Mouse (Mus musculus): ENCODE measurements at regions not wholly inside any gene's neighbourhood (a gene's known extent, or its start where the extent isn't known, plus 50 kb on each side); places are given as distances from the start of the nearest gene placed in this dataset.
A peak's percentile ranks its signal among the peaks of the same experiment; 100 is the strongest.

- TF ChIP-seq CTCF (IDR thresholded peaks at IDR 0.05; ENCODE audit: control insufficient read depth, insufficient read depth, insufficient replicate concordance, low read depth, low read length) (no peak), POLR2A (IDR thresholded peaks at IDR 0.05; ENCODE audit: control insufficient read depth, low read depth, low read length) (no peak)
- Histone ChIP-seq H3K4me1 (ENCODE audit: control insufficient read depth, insufficient read depth, low read length) (peaks cover 10% of the 10 kb centered on the region), H3K27me3 (ENCODE audit: control insufficient read depth, insufficient read depth, low read length) (no peaks in the 10 kb centered on the region)
Observed at GRCm38 (mm10) chr5:119971286-119971685, 138.8 kb downstream of the Tbx5 start.

GRCm38 (mm10) chr5:119972802-119973437, 140.5 kb downstream of the Tbx5 start:
- TF ChIP-seq POLR2A (IDR thresholded peaks at IDR 0.05; ENCODE audit: control insufficient read depth, low read depth, low read length) (no peak; the same call in 1 of the 2 replicates), CTCF (IDR thresholded peaks at IDR 0.05; ENCODE audit: control insufficient read depth, insufficient read depth, insufficient replicate concordance, low read depth, low read length) (no peak)
- Histone ChIP-seq H3K36me3 (ENCODE audit: control insufficient read depth, insufficient read depth, low read length) (no peaks in the 10 kb centered on the region), H3K4me3 (ENCODE audit: control insufficient read depth, low read depth, low read length) (peak overlapping the region; percentile 73), H3K27me3 (ENCODE audit: control insufficient read depth, insufficient read depth, low read length) (no peaks in the 10 kb centered on the region), H3K4me1 (ENCODE audit: control insufficient read depth, insufficient read depth, low read length) (peaks cover 6% of the 10 kb centered on the region), H3K27ac (ENCODE audit: control insufficient read depth, insufficient read depth, low read depth, low read length) (no peak overlapping the region)

More at GRCm38 (mm10) chr5:119971286-119971685, 138.8 kb downstream of the Tbx5 start:
- H3K36me3 ChIP-seq (ENCODE audit: control insufficient read depth, insufficient read depth, low read length), result no peaks in the 10 kb centered on the region
- no peak overlapping the region for H3K4me3 ChIP-seq (ENCODE audit: control insufficient read depth, low read depth, low read length)
- H3K27ac ChIP-seq (ENCODE audit: control insufficient read depth, insufficient read depth, low read depth, low read length), result no peak overlapping the region

DNA sequence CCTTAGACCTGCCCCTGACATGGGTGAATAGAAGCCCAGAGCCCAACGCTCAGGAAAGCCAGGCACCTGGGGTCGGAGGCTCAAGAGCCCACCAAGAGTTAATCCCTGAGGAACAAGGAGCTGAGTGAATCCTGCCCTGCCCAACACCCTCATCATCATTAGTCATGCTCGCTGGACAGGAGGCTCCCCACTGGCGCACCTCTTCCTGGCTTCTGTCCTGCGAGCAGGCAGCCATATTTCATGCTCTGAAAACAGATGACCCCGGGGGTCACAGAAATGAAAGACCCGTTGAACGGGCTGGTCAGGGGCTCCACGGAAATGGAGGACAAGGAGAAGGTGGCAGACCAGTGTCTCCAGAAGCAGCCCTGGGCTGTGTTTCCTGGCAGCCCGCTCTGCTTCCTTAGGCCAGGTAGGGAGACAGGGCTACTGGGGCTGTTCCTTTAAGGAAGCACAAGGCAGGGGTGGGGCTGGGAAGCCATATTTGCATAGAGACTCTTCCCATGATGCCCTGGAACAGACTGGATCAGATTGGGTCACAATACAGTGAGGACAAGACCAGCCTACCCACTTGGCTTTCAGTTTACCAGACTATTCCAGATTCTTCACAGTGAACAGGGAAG, 138.1 kb upstream of the Rbm19 start:
- peak overlapping the region; percentile 21 for H3K4me3 ChIP-seq (ENCODE audit: control insufficient read depth, low read depth, low read length)
- H3K27me3 ChIP-seq (ENCODE audit: control insufficient read depth, insufficient read depth, low read length), result no peaks in the 10 kb centered on the region

DNA sequence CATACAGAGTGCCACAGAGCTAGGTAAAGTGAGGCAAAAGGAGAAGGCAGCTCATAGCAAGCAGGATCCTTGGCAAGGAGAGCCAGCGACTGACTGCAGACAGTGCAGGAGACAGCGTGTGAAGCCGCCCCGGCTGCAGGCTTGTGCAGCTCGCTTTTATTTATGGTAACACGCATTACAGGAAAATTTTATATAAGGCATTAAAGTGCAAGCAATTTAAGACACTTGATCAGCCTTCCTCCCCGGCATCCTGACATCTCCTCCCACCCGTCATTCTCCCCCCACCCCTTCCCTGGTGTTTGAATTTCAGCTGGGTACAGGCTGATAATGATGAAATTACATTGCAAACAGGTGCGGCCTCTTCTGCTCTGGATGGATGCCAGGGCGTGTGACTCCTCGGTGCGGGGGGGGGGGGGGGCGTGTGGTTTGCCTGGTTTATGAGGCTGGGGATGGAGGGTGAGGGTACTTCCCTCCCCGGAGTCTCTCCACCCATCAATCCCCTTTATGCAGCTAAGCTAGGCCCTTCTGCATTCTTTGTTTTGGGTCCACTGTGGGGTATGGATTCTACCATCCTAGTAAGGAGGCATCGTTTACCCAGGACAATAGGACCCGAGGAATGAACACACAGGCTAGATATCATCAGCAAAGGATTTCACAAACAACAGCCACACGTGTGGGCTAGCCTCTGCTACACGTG, 135.0 kb upstream of the Rbm19 start:
- TF ChIP-seq CTCF (IDR thresholded peaks at IDR 0.05; ENCODE audit: control insufficient read depth, insufficient read depth, insufficient replicate concordance, low read depth, low read length), result no peak
- TF ChIP-seq POLR2A (IDR thresholded peaks at IDR 0.05; ENCODE audit: control insufficient read depth, low read depth, low read length), result no peak
- H3K27me3 ChIP-seq (ENCODE audit: control insufficient read depth, insufficient read depth, low read length), result no peaks in the 10 kb centered on the region
- H3K4me3 ChIP-seq (ENCODE audit: control insufficient read depth, low read depth, low read length), result no peak overlapping the region
- H3K4me1 ChIP-seq (ENCODE audit: control insufficient read depth, insufficient read depth, low read length), result peaks cover 10% of the 10 kb centered on the region
- no peak overlapping the region for H3K27ac ChIP-seq (ENCODE audit: control insufficient read depth, insufficient read depth, low read depth, low read length)
- no peaks in the 10 kb centered on the region for H3K36me3 ChIP-seq (ENCODE audit: control insufficient read depth, insufficient read depth, low read length)

More for the DNA sequence above, 138.1 kb upstream of the Rbm19 start:
- H3K4me1 ChIP-seq (ENCODE audit: control insufficient read depth, insufficient read depth, low read length), result peaks cover 5% of the 10 kb centered on the region
- H3K36me3 ChIP-seq (ENCODE audit: control insufficient read depth, insufficient read depth, low read length), result no peaks in the 10 kb centered on the region
- H3K27ac ChIP-seq (ENCODE audit: control insufficient read depth, insufficient read depth, low read depth, low read length), result no peak overlapping the region
- TF ChIP-seq POLR2A (IDR thresholded peaks at IDR 0.05; ENCODE audit: control insufficient read depth, low read depth, low read length), result no peak
- TF ChIP-seq CTCF (IDR thresholded peaks at IDR 0.05; ENCODE audit: control insufficient read depth, insufficient read depth, insufficient replicate concordance, low read depth, low read length), result no peak

GRCm38 (mm10) chr5:119984206-119984605, 132.1 kb upstream of the Rbm19 start:
- no peaks in the 10 kb centered on the region for H3K36me3 ChIP-seq (ENCODE audit: control insufficient read depth, insufficient read depth, low read length)
- H3K4me3 ChIP-seq (ENCODE audit: control insufficient read depth, low read depth, low read length), result no peak overlapping the region
- TF ChIP-seq POLR2A (IDR thresholded peaks at IDR 0.05; ENCODE audit: control insufficient read depth, low read depth, low read length) (no peak), CTCF (IDR thresholded peaks at IDR 0.05; ENCODE audit: control insufficient read depth, insufficient read depth, insufficient replicate concordance, low read depth, low read length) (no peak)
- no peaks in the 10 kb centered on the region for H3K27me3 ChIP-seq (ENCODE audit: control insufficient read depth, insufficient read depth, low read length)
- H3K27ac ChIP-seq (ENCODE audit: control insufficient read depth, insufficient read depth, low read depth, low read length), result no peak overlapping the region
- H3K4me1 ChIP-seq (ENCODE audit: control insufficient read depth, insufficient read depth, low read length), result peaks cover 5% of the 10 kb centered on the region

- TF ChIP-seq CTCF (IDR thresholded peaks at IDR 0.05; ENCODE audit: control insufficient read depth, insufficient read depth, insufficient replicate concordance, low read depth, low read length), result no peak
- no peak for TF ChIP-seq POLR2A (IDR thresholded peaks at IDR 0.05; ENCODE audit: control insufficient read depth, low read depth, low read length)
- Histone ChIP-seq H3K4me3 (ENCODE audit: control insufficient read depth, low read depth, low read length) (no peak overlapping the region), H3K27me3 (ENCODE audit: control insufficient read depth, insufficient read depth, low read length) (no peaks in the 10 kb centered on the region), H3K27ac (ENCODE audit: control insufficient read depth, insufficient read depth, low read depth, low read length) (no peak overlapping the region), H3K36me3 (ENCODE audit: control insufficient read depth, insufficient read depth, low read length) (no peaks in the 10 kb centered on the region), H3K4me1 (ENCODE audit: control insufficient read depth, insufficient read depth, low read length) (no peaks in the 10 kb centered on the region)
Observed at GRCm38 (mm10) chr5:119992130-119992529, 124.1 kb upstream of the Rbm19 start.

- Histone ChIP-seq H3K4me1 (ENCODE audit: control insufficient read depth, insufficient read depth, low read length) (no peaks in the 10 kb centered on the region), H3K27ac (ENCODE audit: control insufficient read depth, insufficient read depth, low read depth, low read length) (no peak overlapping the region), H3K4me3 (ENCODE audit: control insufficient read depth, low read depth, low read length) (no peak overlapping the region), H3K27me3 (ENCODE audit: control insufficient read depth, insufficient read depth, low read length) (no peaks in the 10 kb centered on the region), H3K36me3 (ENCODE audit: control insufficient read depth, insufficient read depth, low read length) (no peaks in the 10 kb centered on the region)
- TF ChIP-seq POLR2A (IDR thresholded peaks at IDR 0.05; ENCODE audit: control insufficient read depth, low read depth, low read length), result no peak
- no peak for TF ChIP-seq CTCF (IDR thresholded peaks at IDR 0.05; ENCODE audit: control insufficient read depth, insufficient read depth, insufficient replicate concordance, low read depth, low read length)
Observed at GRCm38 (mm10) chr5:119995726-119996125, 120.5 kb upstream of the Rbm19 start.

Measured in testis, adult 2 months (tissue).